Mouse (Mus musculus) Patski (cell line): ENCODE measurements at regions not wholly inside any gene's neighbourhood (a gene's known extent, or its start where the extent isn't known, plus 50 kb on each side); places are given as distances from the start of the nearest gene placed in this dataset.
"Not testable (repeated sequence)": the region's sequence is repeated elsewhere in the genome, so short reads cannot be mapped to it uniquely, and the experiment has no call there.

Experiments
- ATAC-seq: fragments of 100-300 bp; one replicate; pipeline ENCODE4 v1.8.0; 2021
- CTCF ChIA-PET: fragments of 350-600 bp; sonication (Branson Sonifier 250); formaldehyde crosslinking; loops from one replicate; lab custom pipeline; 2022; ENCODE audit warnings: inconsistent platforms; lab: Charles Lee
- POLR2A ChIA-PET: fragments of 350-600 bp; sonication (Branson Sonifier 250); formaldehyde crosslinking; loops from one replicate; lab custom pipeline; 2022; ENCODE audit warnings: antibody characterized with exemption, inconsistent platforms; lab: Charles Lee
- DNase-seq: peaks from one replicate; pipeline ENCODE4 v3.0.0-alpha.2; 2011; ENCODE audit warnings: low read depth, low spot score
- H3K27me3 ChIP-seq: fragments of 371-371 bp; one replicate; pipeline ENCODE4 v1.5.1; 2021
- CTCF ChIP-seq: fragments of 100-300 bp; IDR thresholded peaks from one replicate; pipeline ENCODE4 v1.5.1; 2021
- in situ Hi-C: fragments of 300-500 bp; cut with MboI; formaldehyde crosslinking; loops from 3 replicates; pipeline ENCODE4 v1.11.1; 2018; ENCODE audit warnings: low pct_unique_long_range_greater_than_20kb, mixed read lengths

- no peak for ATAC-seq
- no peaks in the 10 kb centered on the region for H3K27me3 ChIP-seq
- no peak for DNase-seq
- no peak for TF ChIP-seq CTCF
- ChIA-PET CTCF (interaction anchor here (1.2 to 3.2 kb wide), 3 partner anchors 13 to 17 kb away, joined by 3 to 7 read pairs (median 5); no protein-coding TSS in a partner anchor), POLR2A (no interaction called here)
- in situ Hi-C loops: loop anchor here (25.0 kb wide), 1 partner anchor 239 kb away; no protein-coding TSS in a partner anchor
Observed at GRCm38 (mm10) chr3:21948074-21948659, 128.3 kb upstream of the Tbl1xr1 start.

- DNase-seq: no peak
- ChIA-PET POLR2A (no interaction called here), CTCF (interaction anchor here (1.2 to 1.5 kb wide), 3 partner anchors 9 to 12 kb away, joined by 3 read pairs; no protein-coding TSS in a partner anchor)
- ATAC-seq: peak; percentile 58
- in situ Hi-C loops: loop anchor here (25.0 kb wide), 1 partner anchor 238 kb away; no protein-coding TSS in a partner anchor
- TF ChIP-seq CTCF: no peak
- H3K27me3 ChIP-seq: no peaks in the 10 kb centered on the region
Observed at GRCm38 (mm10) chr3:21949459-21949858, 127.0 kb upstream of the Tbl1xr1 start.

GRCm38 (mm10) chr3:21950571-21950970 is 125.9 kb upstream of the Tbl1xr1 start:
- ChIA-PET POLR2A (interaction anchor here (0.7 kb wide), 2 partner anchors 12 to 125 kb away, joined by 3 to 10 read pairs; no protein-coding TSS in a partner anchor), CTCF (interaction anchor here (0.8 to 2.7 kb wide), 4 partner anchors 10 to 327 kb away, joined by 3 to 10 read pairs (median 3); no protein-coding TSS in a partner anchor)
- TF ChIP-seq CTCF: no peak
- no peak for ATAC-seq
- H3K27me3 ChIP-seq: no peaks in the 10 kb centered on the region
- no peak for DNase-seq
- in situ Hi-C loops: no loop called here

GRCm38 (mm10) chr3:21951446-21952285 is 124.8 kb upstream of the Tbl1xr1 start:
- no peak for DNase-seq
- TF ChIP-seq CTCF: no peak
- POLR2A ChIA-PET: interaction anchor here (0.7 to 1.6 kb wide), 2 partner anchors 10 to 127 kb away, joined by 3 to 5 read pairs; no protein-coding TSS in a partner anchor
- CTCF ChIA-PET: interaction anchor here (1.6 to 2.7 kb wide), 2 partner anchors 9 to 12 kb away, joined by 3 to 10 read pairs; no protein-coding TSS in a partner anchor
- in situ Hi-C loops: no loop called here
- H3K27me3 ChIP-seq: no peaks in the 10 kb centered on the region
- ATAC-seq: no peak

- DNase-seq (no peak), ATAC-seq (peak; percentile 85)
- ChIA-PET CTCF (interaction anchor here (0.8 to 2.7 kb wide), 5 partner anchors 10 to 121 kb away, joined by 3 to 10 read pairs (median 4); no protein-coding TSS in a partner anchor), POLR2A (interaction anchor here (1.0 to 1.6 kb wide), 3 partner anchors 11 to 12 kb away, joined by 3 to 5 read pairs (median 3); no protein-coding TSS in a partner anchor)
- TF ChIP-seq CTCF: no peak
- no peaks in the 10 kb centered on the region for H3K27me3 ChIP-seq
- in situ Hi-C loops: no loop called here
Observed at GRCm38 (mm10) chr3:21952695-21953415, 123.6 kb upstream of the Tbl1xr1 start.

- DNase-seq: no peak
- no peak for TF ChIP-seq CTCF
- CTCF ChIA-PET: interaction anchor here (0.9 to 2.7 kb wide), 5 partner anchors 10 to 121 kb away, joined by 3 to 10 read pairs (median 4); no protein-coding TSS in a partner anchor
- in situ Hi-C loops: no loop called here
- no peak for ATAC-seq
- H3K27me3 ChIP-seq: no peaks in the 10 kb centered on the region
- POLR2A ChIA-PET: interaction anchor here (1.0 to 1.3 kb wide), 2 partner anchors 10 to 12 kb away, joined by 3 read pairs; no protein-coding TSS in a partner anchor
Observed at GRCm38 (mm10) chr3:21953416-21953810, 123.0 kb upstream of the Tbl1xr1 start.

- no peaks in the 10 kb centered on the region for H3K27me3 ChIP-seq
- no peak for DNase-seq
- TF ChIP-seq CTCF: no peak
- ATAC-seq: no peak
- POLR2A ChIA-PET: interaction anchor here (0.9 kb wide), 1 partner anchor 21 kb away, joined by 3 read pairs; no protein-coding TSS in a partner anchor
- in situ Hi-C loops: no loop called here
- CTCF ChIA-PET: interaction anchor here (1.1 kb wide), 1 partner anchor 18 kb away, joined by 3 read pairs; no protein-coding TSS in a partner anchor
Observed at GRCm38 (mm10) chr3:21955681-21956080, 120.8 kb upstream of the Tbl1xr1 start.

- H3K27me3 ChIP-seq, CTCF ChIA-PET, POLR2A ChIA-PET, ATAC-seq, DNase-seq, in situ Hi-C loops: not testable (repeated sequence)
Observed at GRCm38 (mm10) chr3:21957105-21957504, 119.3 kb upstream of the Tbl1xr1 start.

- ATAC-seq (no peak), DNase-seq (no peak)
- ChIA-PET POLR2A (no interaction called here), CTCF (interaction anchor here (0.9 to 1.5 kb wide), 4 partner anchors 9 to 115 kb away, joined by 3 read pairs; no protein-coding TSS in a partner anchor)
- in situ Hi-C loops: no loop called here
- no peak for TF ChIP-seq CTCF
- no peaks in the 10 kb centered on the region for H3K27me3 ChIP-seq
Observed at GRCm38 (mm10) chr3:21958595-21959286, 117.7 kb upstream of the Tbl1xr1 start.
